In the genomic region with DNA sequence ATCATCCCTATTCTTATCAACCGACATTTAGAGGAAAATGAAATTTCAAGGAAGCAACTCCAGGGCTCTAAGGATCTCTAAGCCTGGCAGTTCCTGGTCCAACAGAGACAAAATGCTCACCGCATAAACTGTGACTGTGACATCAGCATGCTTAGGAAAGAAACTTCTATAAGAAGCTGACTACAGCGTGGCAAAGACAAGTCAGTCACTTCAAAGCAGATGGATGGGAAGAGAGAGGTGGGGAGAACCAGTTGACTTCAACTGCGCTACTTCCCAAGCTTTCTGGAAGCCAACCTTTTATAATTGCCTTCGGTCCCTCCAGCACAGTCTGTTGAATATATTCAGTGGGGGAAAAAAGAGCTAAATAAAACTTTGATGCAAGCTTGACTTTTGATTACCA, we compare ENCODE assay signal across 15 mouse cellular contexts.
"Had no signal": no experiment of that assay in that cellular context is flagged by ENCODE, and none has a peak within 500 bp of the region (broad histone marks: within the 10 kb centered on the region; RNA-seq: fewer than 3 reads in every experiment).

No protein-coding gene starts in this region.

- H3K9ac ChIP-seq: liver, embryonic 13.5 days had no signal

- H3K9me3 ChIP-seq: liver, embryonic 13.5 days had no signal

- H3K27ac ChIP-seq: kidney, postnatal 0 days; left cerebral cortex, adult 2 months; liver, embryonic 13.5 days; stomach, postnatal 0 days had no signal

- H3K36me3 ChIP-seq: liver, embryonic 13.5 days had no signal

- DNase-seq: kidney, adult 2 months; kidney, postnatal 25 days; layer of hippocampus, postnatal 36 days; liver, embryonic 13.5 days; lung, adult 2 months; lung, postnatal 14 days; lung, postnatal 4 days; midbrain, embryonic 14.5 days; right cerebral cortex, postnatal 14 days; thymus, adult 2 months; thymus, postnatal 14 days; thymus, postnatal 4 days had no signal

- H3K4me2 ChIP-seq: liver, embryonic 13.5 days had no signal

- H3K27me3 ChIP-seq: liver, embryonic 13.5 days had no signal

- H3K4me3 ChIP-seq: left cerebral cortex, adult 2 months; liver, embryonic 13.5 days had no signal
